Mouse (Mus musculus) embryonic facial prominence, embryonic 15.5 days (tissue): ENCODE measurements around the gene Fam169b. TPM values are rescaled to one million over a fixed set of nuclear protein-coding genes. Genes with fewer than 3 reads are reported as not detected.
"Not testable (repeated sequence)": the region's sequence is repeated elsewhere in the genome, so short reads cannot be mapped to it uniquely, and the experiment has no call there.

Experiments
- ATAC-seq: fragments of 200-750 bp; cut with Nextera tagmentation; 2 replicates; pipeline ENCODE4 v1.8.0; 2017; ENCODE audit warnings: low read depth, moderate TSS enrichment; ENCODE audit not compliant: insufficient number of reproducible peaks, low FRiP score, low TSS enrichment
- H3K27ac ChIP-seq: fragments of 300-500 bp; sonication (generic); replicated peaks from 2 replicates; pipeline ENCODE4 v1.5.1; 2015; ENCODE audit warnings: mild to moderate bottlenecking, inconsistent platforms
- H3K27me3 ChIP-seq: fragments of 300-500 bp; sonication (generic); 2 replicates; pipeline ENCODE4 v1.6.1; 2015; ENCODE audit warnings: inconsistent platforms
- H3K36me3 ChIP-seq: fragments of 300-500 bp; sonication (generic); 2 replicates; pipeline ENCODE4 v1.6.1; 2015; ENCODE audit warnings: mild to moderate bottlenecking, inconsistent platforms
- H3K4me1 ChIP-seq: fragments of 300-500 bp; sonication (generic); 2 replicates; pipeline ENCODE4 v1.6.1; 2015; ENCODE audit warnings: inconsistent platforms
- H3K4me2 ChIP-seq: fragments of 300-500 bp; sonication (generic); replicated peaks from 2 replicates; pipeline ENCODE4 v1.6.1; 2015; ENCODE audit warnings: mild to moderate bottlenecking, inconsistent platforms
- H3K4me3 ChIP-seq: fragments of 300-500 bp; sonication (generic); replicated peaks from 2 replicates; pipeline ENCODE4 v1.5.1; 2015; ENCODE audit warnings: mild to moderate bottlenecking, inconsistent platforms
- H3K9ac ChIP-seq: fragments of 300-500 bp; sonication (generic); 2 replicates; pipeline ENCODE4 v1.6.1; 2015; ENCODE audit warnings: inconsistent platforms
- H3K9me3 ChIP-seq: fragments of 300-500 bp; sonication (generic); replicated peaks from 2 replicates; pipeline ENCODE4 v1.6.1; 2016; ENCODE audit warnings: inconsistent platforms
- WGBS: fragments of 180-500 bp; shearing (Covaris S2); methylation state at CpG from one replicate; pipeline ENCODE4 v1.1.7; 2015; 5-methylcytosine and 5-hydroxymethylcytosine counted together
- polyA plus RNA-seq: library from polyadenylated mRNA; unstranded; fragments of >200 nt; fragmentation: Nextera tagmentation; extraction: Ambion mirVana; gene quantifications from 2 replicates; pipeline ENCODE4 v1.2.1, GENCODE M21; 2015

Gene Fam169b
- polyA plus RNA-seq, 1 experiment from 2014 or later, result 3.8 TPM

DNA sequence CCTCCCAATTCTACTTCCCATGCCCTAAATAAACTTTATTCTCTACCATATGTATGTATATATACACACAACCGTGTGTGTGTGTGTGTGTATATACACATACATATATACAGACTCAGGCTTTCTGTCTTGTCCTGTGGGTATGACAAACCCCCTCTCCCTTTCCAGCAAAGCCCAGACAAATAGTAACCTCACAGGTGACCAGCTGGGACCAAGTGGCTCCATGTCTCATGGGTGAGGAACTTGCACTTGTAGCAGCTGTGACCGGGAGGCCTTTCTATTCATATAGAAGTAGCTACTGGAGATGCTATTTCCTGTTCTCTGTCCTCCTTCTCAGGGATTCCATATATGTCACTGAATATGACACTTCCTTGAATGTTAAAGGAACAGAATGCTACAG is 13.9 kb downstream of the Fam169b start:
- Histone ChIP-seq H3K27me3 (no peaks in the 10 kb centered on the region), H3K4me3 (no peak overlapping the region), H3K4me1 (peaks cover 8% of the 10 kb centered on the region; the same call in 1 of the 2 replicates), H3K4me2 (no peak overlapping the region), H3K9ac (no peak overlapping the region), H3K27ac (no peak overlapping the region), H3K9me3 (no peaks in the 10 kb centered on the region), H3K36me3 (no peaks in the 10 kb centered on the region)
- 74% methylated on average over 2 of the region's 2 CpGs for WGBS
- ATAC-seq, result no peak

DNA sequence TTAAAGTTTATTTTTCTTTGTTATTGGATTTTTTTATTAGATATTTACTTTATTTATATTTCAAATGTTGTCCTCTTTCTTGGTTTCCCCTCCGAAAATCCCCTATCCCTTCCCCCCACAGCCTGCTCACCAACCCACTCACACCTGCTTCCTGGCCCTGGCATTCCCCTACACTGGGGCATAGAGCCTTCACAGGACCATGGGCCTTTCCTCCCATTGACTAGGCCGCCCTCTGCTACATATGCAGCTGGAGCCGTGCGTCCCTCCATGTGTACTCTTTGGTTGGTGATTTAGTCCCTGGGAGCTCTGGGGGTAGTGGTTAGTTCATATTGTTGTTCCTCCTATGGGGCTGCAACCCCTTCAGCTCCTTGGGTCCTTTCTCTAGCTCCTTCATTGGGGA is 14.4 kb downstream of the Fam169b start:
- H3K4me3 ChIP-seq, ATAC-seq, H3K4me1 ChIP-seq, H3K9me3 ChIP-seq, H3K36me3 ChIP-seq, H3K27ac ChIP-seq, H3K27me3 ChIP-seq, H3K4me2 ChIP-seq, H3K9ac ChIP-seq: not testable (repeated sequence)
- 81% methylated on average over 4 of the region's 4 CpGs for WGBS

DNA sequence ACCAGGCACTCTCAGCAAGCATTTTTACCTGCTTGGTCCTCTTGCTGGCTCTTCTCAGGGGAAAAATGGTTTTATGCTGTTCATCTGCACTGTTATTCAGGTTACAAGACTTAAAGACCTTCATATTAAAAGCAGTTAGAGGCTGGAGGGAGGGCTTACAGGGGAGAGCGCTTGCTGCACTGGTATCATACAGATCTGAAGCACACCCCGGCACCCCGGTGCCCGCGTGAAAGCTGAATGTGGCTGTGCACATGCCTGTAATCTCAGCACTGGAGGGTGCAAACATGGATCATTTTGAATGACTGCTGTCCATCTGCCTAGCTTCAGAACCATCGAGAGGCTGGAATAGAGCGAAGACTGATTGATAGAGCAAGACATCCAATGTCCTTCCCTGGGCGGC is 15.4 kb downstream of the Fam169b start:
- no peak overlapping the region for H3K9ac ChIP-seq
- H3K27ac ChIP-seq, result no peak overlapping the region
- H3K27me3 ChIP-seq, result no peaks in the 10 kb centered on the region
- WGBS, result 89% methylated on average over 8 of the region's 8 CpGs
- H3K4me1 ChIP-seq, result peaks cover 13% of the 10 kb centered on the region
- no peak overlapping the region for H3K4me3 ChIP-seq
- H3K36me3 ChIP-seq, result no peaks in the 10 kb centered on the region
- H3K4me2 ChIP-seq, result no peak overlapping the region
- no peaks in the 10 kb centered on the region for H3K9me3 ChIP-seq
- no peak for ATAC-seq

DNA sequence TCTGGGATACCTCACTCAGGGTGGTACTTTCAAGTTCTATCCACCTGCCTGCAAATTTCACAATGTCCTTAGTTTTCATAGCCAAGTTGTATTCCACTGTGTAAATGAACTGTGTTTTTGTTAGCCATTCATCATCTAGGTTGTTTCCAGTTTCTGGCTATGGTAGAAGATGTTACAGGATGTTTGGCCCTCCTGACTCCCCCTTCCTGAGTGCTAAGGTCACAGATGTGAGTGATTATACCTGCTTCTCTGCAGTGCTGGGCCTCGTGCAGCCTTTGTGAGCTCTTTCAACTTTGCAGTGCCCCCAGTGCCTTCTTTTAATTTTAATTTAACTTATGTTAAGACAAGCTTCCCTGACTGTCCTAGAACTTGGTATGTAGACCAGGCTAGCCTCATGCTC is 18.0 kb downstream of the Fam169b start:
- H3K4me3 ChIP-seq, result no peak overlapping the region
- 41% methylated on average over 1 of the region's 1 CpGs for WGBS
- no peak overlapping the region for H3K4me2 ChIP-seq
- peaks cover 10% of the 10 kb centered on the region for H3K4me1 ChIP-seq
- no peaks in the 10 kb centered on the region for H3K36me3 ChIP-seq
- no peaks in the 10 kb centered on the region for H3K27me3 ChIP-seq
- no peaks in the 10 kb centered on the region for H3K9me3 ChIP-seq
- no peak overlapping the region for H3K27ac ChIP-seq
- no peak overlapping the region for H3K9ac ChIP-seq
- ATAC-seq, result no peak

DNA sequence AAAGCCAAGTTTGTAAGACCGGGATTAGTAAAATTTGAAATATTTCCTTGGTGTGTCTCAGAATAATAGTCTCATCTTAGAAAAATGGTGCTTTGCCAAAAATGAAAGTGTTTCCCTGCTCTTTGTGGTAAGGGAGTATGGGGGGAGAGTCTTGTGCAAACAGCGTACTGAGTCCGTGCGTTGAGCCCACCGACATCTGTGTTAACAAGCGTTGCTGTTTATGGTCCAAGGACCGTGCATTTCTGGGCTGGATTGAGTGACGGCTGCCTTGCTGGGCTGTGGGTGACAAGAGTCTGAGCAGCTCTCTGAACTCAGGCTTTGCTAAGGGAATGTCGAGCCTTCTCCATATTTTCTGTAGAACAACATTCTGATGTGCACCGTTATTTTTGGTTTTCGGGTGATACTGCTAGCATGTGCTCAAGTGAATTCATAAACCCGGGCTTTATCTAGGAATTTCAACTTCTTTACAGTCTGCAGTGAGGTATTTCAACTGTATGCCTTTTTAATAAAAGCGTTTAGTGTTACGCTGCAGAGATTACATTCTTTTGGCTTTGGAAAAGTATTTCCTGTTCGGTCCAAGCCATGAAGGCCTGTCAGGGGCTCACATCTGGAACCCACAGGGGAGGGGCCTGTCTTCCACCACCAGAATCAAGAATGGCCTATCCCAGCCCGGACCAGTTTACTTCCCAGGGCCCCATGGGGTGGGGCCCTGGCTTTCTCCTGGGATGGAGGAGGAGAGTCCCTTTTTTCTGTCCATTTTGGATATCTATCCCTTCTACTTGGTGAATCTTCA is 20.6 kb downstream of the Fam169b start:
- no peak; the same call in 1 of the 2 replicates for ATAC-seq
- 25% methylated on average over 16 of the region's 16 CpGs for WGBS
- H3K27me3 ChIP-seq, result no peaks in the 10 kb centered on the region
- peaks cover 10% of the 10 kb centered on the region for H3K4me1 ChIP-seq
- H3K9ac ChIP-seq, result no peak overlapping the region
- H3K4me2 ChIP-seq, result peak overlapping the region; percentile 28
- no peak overlapping the region for H3K4me3 ChIP-seq
- peak overlapping the region; percentile 73 for H3K27ac ChIP-seq
- H3K9me3 ChIP-seq, result no peaks in the 10 kb centered on the region
- H3K36me3 ChIP-seq, result no peaks in the 10 kb centered on the region

DNA sequence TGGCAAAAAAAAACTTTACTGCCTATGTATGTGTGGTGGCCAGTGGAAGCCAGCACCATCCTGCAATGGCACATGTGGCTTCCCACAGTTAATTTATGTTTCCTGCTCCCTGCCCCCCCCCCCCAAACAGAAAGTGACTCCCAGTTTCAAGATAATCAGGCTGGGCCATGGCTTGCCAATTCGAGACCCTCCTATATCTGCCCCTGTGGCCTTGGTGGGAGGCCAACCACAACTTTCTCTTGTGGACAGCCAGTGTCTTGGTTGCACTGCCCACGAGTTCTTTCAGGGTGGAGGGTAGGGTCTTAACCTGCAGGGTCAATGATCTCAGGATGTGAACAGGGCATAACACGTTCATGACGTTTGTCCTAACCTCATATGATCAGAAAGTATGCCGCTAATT is 22.8 kb downstream of the Fam169b start:
- no peaks in the 10 kb centered on the region for H3K9me3 ChIP-seq
- no peak overlapping the region for H3K27ac ChIP-seq
- peaks cover 10% of the 10 kb centered on the region for H3K4me1 ChIP-seq
- no peak overlapping the region for H3K9ac ChIP-seq
- H3K4me3 ChIP-seq, result no peak overlapping the region
- H3K36me3 ChIP-seq, result no peaks in the 10 kb centered on the region
- H3K4me2 ChIP-seq, result no peak overlapping the region
- no peaks in the 10 kb centered on the region for H3K27me3 ChIP-seq
- no peak for ATAC-seq
- WGBS, result 90% methylated on average over 5 of the region's 5 CpGs

DNA sequence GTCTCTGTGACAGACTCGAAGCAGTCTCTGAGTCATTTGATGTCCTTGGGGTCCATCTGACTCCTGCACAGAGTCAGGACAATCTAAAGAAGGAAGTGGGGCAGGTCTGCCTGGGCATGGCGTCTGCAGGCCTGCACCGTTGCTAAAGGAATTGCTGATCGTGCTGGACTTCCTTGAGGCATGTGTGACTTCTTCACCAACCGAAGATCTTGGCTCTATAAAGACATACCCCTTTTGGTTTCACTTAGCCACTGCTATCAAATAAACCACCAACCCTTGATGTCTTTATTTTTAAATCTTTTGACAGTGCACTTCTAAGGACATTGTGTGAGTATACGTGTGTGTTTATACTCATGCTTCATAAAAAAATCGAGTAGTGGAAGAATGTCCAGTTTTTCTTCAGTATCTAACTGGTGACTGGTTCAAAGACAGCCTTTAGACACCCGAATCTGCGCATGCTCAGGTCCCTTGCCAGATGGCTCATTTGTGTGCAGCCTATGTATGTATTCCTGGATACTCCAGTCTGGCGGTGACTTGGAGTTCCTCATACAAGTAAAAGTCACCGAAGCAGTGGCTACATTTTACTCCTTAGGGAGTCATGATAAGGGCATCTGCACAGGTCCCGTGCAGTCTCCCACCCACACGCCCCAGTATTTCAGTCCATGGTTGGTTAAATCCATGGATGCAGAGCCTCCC is 24.9 kb downstream of the Fam169b start:
- H3K4me3 ChIP-seq, result no peak overlapping the region
- 73% methylated on average over 13 of the region's 13 CpGs for WGBS

DNA sequence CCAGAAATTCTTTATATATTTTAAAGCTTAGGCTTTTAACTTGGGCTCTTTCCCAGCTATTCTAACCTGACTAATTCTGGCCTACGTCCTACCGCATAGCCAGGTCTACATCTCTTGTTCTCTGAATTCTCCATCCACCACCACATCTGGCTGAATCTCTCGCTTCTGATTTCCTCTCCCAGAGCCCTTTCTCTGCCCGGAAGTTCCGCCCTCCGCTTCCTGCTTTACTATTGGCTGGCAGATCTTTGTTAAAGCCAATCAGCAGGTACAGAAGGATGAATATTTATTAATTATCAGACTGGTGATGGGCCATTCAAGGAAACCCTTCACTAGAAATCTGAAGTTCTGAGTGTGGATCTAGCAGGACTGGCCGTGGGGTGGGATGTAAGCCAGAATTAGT is 27.5 kb downstream of the Fam169b start:
- WGBS, result 76% methylated on average over 7 of the region's 7 CpGs
- no peak for ATAC-seq
- no peak overlapping the region for H3K4me2 ChIP-seq
- H3K4me3 ChIP-seq, result no peak overlapping the region
- no peaks in the 10 kb centered on the region for H3K27me3 ChIP-seq
- H3K9me3 ChIP-seq, result no peaks in the 10 kb centered on the region
- H3K4me1 ChIP-seq, result peaks cover 23% of the 10 kb centered on the region
- H3K27ac ChIP-seq, result no peak overlapping the region
- H3K9ac ChIP-seq, result no peak overlapping the region
- no peaks in the 10 kb centered on the region for H3K36me3 ChIP-seq

More for the DNA sequence above, 24.9 kb downstream of the Fam169b start:
- no peaks in the 10 kb centered on the region for H3K9me3 ChIP-seq
- H3K27ac ChIP-seq, result no peak overlapping the region
- H3K36me3 ChIP-seq, result no peaks in the 10 kb centered on the region
- H3K27me3 ChIP-seq, result no peaks in the 10 kb centered on the region
- no peak for ATAC-seq
- H3K4me1 ChIP-seq, result peaks cover 17% of the 10 kb centered on the region
- H3K9ac ChIP-seq, result no peak overlapping the region
- no peak overlapping the region for H3K4me2 ChIP-seq

DNA sequence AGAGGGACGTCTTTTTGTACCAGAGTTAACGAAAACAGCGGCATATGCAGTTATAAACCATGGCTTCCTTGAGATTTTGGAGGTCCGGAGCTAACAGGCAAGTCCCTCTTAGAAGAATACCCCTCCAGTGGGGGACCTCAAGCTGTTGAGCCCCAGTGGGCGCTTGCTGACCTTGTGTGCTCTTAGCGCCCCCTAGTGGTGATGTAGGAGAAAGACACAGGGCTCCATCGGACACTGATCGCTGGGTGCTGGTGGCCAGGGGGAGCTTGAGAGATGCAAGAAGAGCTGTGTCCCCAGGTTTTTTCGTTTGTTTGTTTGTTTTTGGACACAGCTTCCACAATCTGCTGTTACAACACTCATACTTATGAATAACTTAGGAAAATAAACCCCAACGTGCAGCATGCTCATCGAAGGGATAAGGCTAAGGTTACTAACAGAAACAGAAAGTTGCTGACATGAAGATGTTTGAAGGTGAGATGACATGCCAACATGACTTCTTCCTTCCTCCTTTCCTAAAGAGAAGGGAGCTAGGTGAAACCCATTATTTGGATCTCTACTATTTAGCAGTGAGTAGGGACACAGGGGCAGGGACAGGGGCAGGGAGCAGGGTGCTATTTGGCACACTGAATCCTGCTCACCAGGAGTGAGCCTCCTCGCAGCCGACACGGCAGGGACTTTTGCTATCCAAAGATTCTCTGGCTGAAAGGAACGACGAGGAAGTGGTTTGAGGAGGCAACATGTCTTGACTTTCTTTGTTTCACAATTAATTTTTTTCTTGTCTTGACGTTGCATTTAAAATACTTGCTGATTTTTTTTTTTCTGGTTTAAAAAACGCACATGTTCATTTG is 29.2 kb downstream of the Fam169b start:
- Histone ChIP-seq H3K27me3 (no peaks in the 10 kb centered on the region), H3K9ac (no peak overlapping the region), H3K4me1 (peaks cover 25% of the 10 kb centered on the region), H3K27ac (no peak overlapping the region), H3K9me3 (no peaks in the 10 kb centered on the region), H3K4me2 (peak overlapping the region; percentile 51), H3K4me3 (peak overlapping the region; percentile 33), H3K36me3 (no peaks in the 10 kb centered on the region)
- WGBS, result 17% methylated on average over 18 of the region's 18 CpGs
- peak; percentile 68; the same call in 1 of the 2 replicates for ATAC-seq

DNA sequence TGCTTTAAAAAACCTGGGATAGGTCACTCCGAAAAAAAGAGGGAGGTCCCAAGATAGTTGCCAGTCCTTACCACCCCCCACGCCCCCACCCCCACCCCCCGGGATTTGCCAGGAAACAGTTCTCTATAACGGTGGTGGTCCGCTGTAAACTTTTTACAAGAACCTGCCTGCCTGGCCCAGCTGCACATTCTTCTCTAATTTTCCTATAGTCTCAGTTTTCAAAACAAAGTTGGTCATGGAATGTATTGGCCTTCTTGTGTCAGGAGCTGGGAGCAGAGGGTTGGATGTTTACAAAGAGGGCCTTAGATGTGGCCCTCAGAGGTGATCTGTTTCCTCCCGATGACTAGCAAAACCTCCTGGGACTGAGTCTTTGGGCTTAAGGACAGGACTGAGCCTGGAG is 30.0 kb downstream of the Fam169b start:
- no peak overlapping the region for H3K9ac ChIP-seq
- no peak overlapping the region for H3K4me3 ChIP-seq
- H3K36me3 ChIP-seq, result no peaks in the 10 kb centered on the region
- H3K27me3 ChIP-seq, result no peaks in the 10 kb centered on the region
- no peak overlapping the region for H3K27ac ChIP-seq
- no peak for ATAC-seq
- peaks cover 25% of the 10 kb centered on the region for H3K4me1 ChIP-seq
- H3K9me3 ChIP-seq, result no peaks in the 10 kb centered on the region
- no peak overlapping the region for H3K4me2 ChIP-seq
- 10% methylated on average over 6 of the region's 6 CpGs for WGBS
